Mouse (Mus musculus) kidney, postnatal 0 days (tissue): ENCODE data around the gene Bdkrb1. TPM values are rescaled to one million over a fixed set of nuclear protein-coding genes. Genes with fewer than 3 reads are reported as not detected.

Experiments
- ATAC-seq: fragments of 200-750 bp; cut with Nextera tagmentation; replicated peaks from 2 replicates; pipeline ENCODE4 v1.8.0; 2017; ENCODE audit warnings: low read depth, moderate number of reproducible peaks, moderate TSS enrichment, moderate library complexity; ENCODE audit not compliant: low FRiP score
- DNase-seq: peaks from one replicate; pipeline ENCODE4 v3.0.0-alpha.2; 2016; ENCODE audit warnings: low spot score
- H3K27ac ChIP-seq: fragments of 300-500 bp; sonication (generic); 2 replicates; pipeline ENCODE4 v1.5.1; 2014; ENCODE audit warnings: mild to moderate bottlenecking
- H3K27me3 ChIP-seq: fragments of 300-500 bp; sonication (generic); 2 replicates; pipeline ENCODE4 v1.6.1; 2014; ENCODE audit warnings: low read length, mixed read lengths; ENCODE audit not compliant: insufficient read depth
- H3K36me3 ChIP-seq: fragments of 300-500 bp; sonication (generic); 2 replicates; pipeline ENCODE4 v1.6.1; 2014; ENCODE audit warnings: low read length, mixed read lengths; ENCODE audit not compliant: insufficient read depth
- H3K4me1 ChIP-seq: fragments of 300-500 bp; sonication (generic); replicated peaks from 2 replicates; pipeline ENCODE4 v1.6.1; 2014; ENCODE audit warnings: antibody characterized with exemption, low read length, mixed read lengths; ENCODE audit not compliant: insufficient read depth
- H3K4me2 ChIP-seq: fragments of 300-500 bp; sonication (generic); 2 replicates; pipeline ENCODE4 v1.6.1; 2014; ENCODE audit warnings: mild to moderate bottlenecking, low read length, moderate library complexity, mixed read lengths
- H3K4me3 ChIP-seq: fragments of 300-500 bp; sonication (generic); replicated peaks from 2 replicates; pipeline ENCODE4 v1.5.1; 2014; ENCODE audit warnings: low read depth, low read length
- H3K9ac ChIP-seq: fragments of 300-500 bp; sonication (generic); 2 replicates; pipeline ENCODE4 v1.6.1; 2014; ENCODE audit warnings: low read depth, low read length
- H3K9me3 ChIP-seq: fragments of 300-500 bp; sonication (generic); replicated peaks from 2 replicates; pipeline ENCODE4 v1.6.1; 2016; ENCODE audit warnings: low read length, inconsistent platforms, mixed read lengths
- CTCF ChIP-seq: IDR thresholded peaks from 2 replicates; pipeline ENCODE4 v1.5.1; 2016; ENCODE audit warnings: antibody characterized with exemption, low read depth, mild to moderate bottlenecking, moderate library complexity
- WGBS: fragments of 180-500 bp; shearing (Covaris S2); extraction: QIAGEN DNeasy Blood & Tissue Kit; methylation state at CpG from one replicate; pipeline ENCODE4 v1.1.7; 2014; 5-methylcytosine and 5-hydroxymethylcytosine counted together
- polyA plus RNA-seq: library from polyadenylated mRNA; unstranded; fragments of >200 nt; fragmentation: Nextera tagmentation; extraction: Ambion mirVana; gene quantifications from 2 replicates; pipeline ENCODE4 v1.2.1, GENCODE M21; 2015

Bdkrb1 gene
- polyA plus RNA-seq: 0.11 TPM in 1 of 2 replicates, not detected in the other

DNA sequence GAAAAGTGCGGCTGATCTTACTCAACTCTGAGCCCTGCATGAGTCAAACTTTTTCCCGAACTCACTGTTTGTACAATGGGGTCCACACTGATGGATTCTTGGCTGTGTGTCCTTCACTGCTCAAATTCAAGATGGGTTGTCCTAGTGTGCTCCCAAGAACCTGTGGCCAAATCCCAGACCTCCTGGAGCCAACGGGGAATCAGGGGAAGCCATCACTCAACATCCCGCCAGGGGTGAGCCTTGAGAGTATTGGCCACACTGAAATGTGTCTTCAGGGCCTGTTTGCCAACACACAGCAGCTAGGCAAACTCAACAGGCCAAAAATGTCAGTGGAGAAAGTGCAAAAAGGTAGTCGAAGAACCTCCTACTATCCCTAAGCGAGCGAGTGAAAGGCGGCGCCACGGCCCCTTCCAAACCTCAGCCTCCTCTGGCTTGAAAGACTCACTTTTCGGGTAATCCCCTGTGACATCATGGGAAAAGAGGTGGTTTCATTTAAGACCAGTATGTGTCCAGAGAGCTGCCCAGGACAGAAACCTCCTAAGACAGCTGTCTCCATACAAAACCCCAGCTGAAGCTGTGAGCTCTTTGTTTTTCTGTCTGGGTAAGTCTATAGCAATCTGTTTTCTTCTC is at the start of gene Bdkrb1:
TSS of gene Bdkrb1 (plus strand) at position 505 of the 630 bp plus-strand sequence.
- no peak within 1 kb of the TSS for H3K9ac ChIP-seq
- no peaks in the 10 kb centered on the region for H3K36me3 ChIP-seq
- no peak for ATAC-seq
- 89% methylated on average over 11 of the region's 11 CpGs for WGBS
- H3K27ac ChIP-seq: no peak within 1 kb of the TSS
- H3K4me1 ChIP-seq: no peaks in the 10 kb centered on the region
- no peak for DNase-seq
- no peaks in the 10 kb centered on the region for H3K27me3 ChIP-seq
- no peak for TF ChIP-seq CTCF
- H3K9me3 ChIP-seq: no peaks in the 10 kb centered on the region
- no peak within 1 kb of the TSS for H3K4me3 ChIP-seq
- no peak within 1 kb of the TSS for H3K4me2 ChIP-seq

DNA sequence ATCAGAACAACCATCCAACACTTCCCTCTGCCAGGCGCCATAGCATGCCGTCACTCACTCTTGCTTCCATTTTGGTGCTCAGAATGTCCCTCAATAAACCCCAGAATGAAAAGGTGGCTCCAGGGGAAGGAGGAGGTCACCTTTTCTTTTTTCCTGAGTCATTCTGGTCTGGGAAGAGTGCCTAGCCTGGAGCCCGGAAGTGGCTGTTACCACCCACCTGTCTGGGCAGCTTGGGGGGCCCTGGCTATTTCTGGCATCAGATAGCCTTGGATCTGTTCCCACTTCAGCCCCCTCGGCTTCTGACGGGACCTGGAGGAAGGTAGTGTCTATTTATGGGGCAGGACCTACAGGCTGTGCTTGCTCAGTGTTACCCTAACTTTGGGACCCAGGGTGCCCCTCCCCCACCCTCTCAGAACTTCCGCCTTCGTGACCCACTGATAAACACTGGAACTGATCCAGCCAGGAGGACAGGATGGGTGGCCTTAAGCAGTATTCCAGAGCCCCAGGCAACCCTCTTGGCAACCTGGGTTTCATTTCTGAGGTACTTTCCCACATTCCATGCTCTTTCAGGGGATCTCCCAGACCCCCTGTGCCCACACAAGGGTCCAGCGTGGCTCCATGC is 48.6 kb upstream of the Bdkrb1 start:
- no peak for TF ChIP-seq CTCF
- Histone ChIP-seq H3K4me3 (no peak overlapping the region), H3K27ac (peak overlapping the region; percentile 47), H3K9ac (no peak overlapping the region), H3K27me3 (no peaks in the 10 kb centered on the region), H3K4me1 (peaks cover 16% of the 10 kb centered on the region), H3K36me3 (no peaks in the 10 kb centered on the region), H3K9me3 (no peaks in the 10 kb centered on the region), H3K4me2 (no peak overlapping the region)
- ATAC-seq (no peak), DNase-seq (no peak)
- 58% methylated on average over 8 of the region's 8 CpGs for WGBS

DNA sequence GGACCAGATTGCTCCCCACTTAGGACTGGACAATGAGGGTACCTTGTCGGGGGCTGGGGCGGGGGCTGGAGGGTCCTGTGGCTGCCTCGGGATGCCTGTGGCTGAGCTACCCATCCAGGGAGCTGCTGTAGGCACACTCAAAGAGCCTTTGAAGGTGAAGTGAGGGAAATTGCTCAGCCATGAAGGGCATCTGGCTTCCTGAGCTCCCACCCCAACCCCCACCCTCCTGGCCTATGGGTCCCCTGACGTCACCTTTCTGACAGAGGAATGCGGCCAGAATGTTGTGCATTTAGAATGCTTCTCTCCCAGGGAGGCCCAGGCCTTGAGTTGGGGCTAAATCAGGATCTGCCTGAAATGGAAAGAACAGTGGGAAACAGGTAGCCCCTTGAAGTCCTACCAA is 47.7 kb upstream of the Bdkrb1 start:
- no peak for TF ChIP-seq CTCF
- no peak for DNase-seq
- no peak overlapping the region for H3K4me3 ChIP-seq
- WGBS: 33% methylated on average over 5 of the region's 5 CpGs
- no peaks in the 10 kb centered on the region for H3K27me3 ChIP-seq
- peak; percentile 60 for ATAC-seq
- peak overlapping the region; percentile 47 for H3K27ac ChIP-seq
- H3K9me3 ChIP-seq: no peaks in the 10 kb centered on the region
- no peak overlapping the region for H3K9ac ChIP-seq
- no peak overlapping the region for H3K4me2 ChIP-seq
- H3K36me3 ChIP-seq: no peaks in the 10 kb centered on the region
- peaks cover 16% of the 10 kb centered on the region for H3K4me1 ChIP-seq

DNA sequence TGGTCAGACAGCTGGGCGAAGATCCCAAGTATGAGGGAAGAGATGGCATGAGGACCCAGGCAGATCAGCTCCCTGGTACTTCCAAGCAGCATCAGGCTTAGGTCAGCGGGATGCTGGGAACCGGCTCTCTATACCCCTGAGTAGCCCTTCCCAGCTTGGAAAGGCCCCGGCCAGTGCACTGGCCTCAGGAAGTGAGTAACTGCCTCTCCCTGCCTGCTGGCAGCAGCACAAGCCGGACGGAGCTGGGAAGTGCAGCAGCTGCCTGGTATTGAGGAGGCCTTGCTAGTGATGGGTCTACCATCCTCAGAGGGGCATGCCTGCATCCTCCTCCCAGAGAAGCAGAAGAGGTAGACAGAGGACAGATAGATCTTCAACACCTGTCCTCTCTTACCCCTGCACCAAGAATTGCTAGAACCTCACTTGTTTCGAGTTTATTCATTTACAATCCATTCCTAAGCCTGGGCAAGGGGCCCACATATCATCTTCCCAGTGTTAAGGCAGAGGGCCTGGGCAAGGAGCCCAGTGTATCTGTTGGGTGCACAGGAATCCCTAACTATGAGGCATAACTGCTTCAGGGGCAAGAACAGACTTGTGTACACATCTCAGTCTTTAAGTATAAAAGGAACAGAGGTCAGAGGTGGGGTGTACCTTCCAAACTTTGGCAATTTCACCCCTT is 45.5 kb upstream of the Bdkrb1 start:
- Histone ChIP-seq H3K27ac (no peak overlapping the region), H3K9ac (no peak overlapping the region), H3K4me1 (peaks cover 18% of the 10 kb centered on the region), H3K4me3 (no peak overlapping the region), H3K4me2 (no peak overlapping the region), H3K36me3 (no peaks in the 10 kb centered on the region), H3K9me3 (no peaks in the 10 kb centered on the region), H3K27me3 (peaks cover 3% of the 10 kb centered on the region; the same call in 1 of the 2 replicates)
- WGBS: 54% methylated on average over 7 of the region's 7 CpGs
- ATAC-seq (no peak), DNase-seq (no peak)
- TF ChIP-seq CTCF: no peak

DNA sequence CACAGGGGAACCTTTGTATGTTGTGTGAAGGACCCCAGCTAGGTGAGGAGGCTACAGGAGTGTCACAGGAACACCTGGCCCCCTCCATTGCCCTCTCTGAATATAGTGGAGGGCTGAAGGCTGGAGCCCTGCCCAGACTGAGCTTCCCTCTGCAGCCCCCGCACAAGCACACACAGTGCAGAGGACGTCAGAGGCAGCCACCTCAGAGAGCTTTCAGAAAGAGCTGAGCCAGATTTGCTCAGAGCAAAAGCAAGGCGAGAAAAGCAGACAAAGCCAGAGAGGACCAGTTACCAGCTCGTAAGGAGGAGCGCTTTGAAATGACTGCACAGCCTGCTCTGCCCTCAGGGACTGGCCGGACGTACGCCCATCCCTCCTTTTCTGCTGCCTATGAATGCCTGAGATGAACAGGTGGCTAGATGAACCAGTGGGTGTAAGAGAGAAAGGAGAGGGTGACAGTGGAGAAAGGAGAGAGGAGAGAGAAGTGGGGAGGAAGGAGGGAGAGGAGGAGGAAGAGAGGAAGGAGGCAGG is 41.8 kb upstream of the Bdkrb1 start:
- WGBS: 41% methylated on average over 8 of the region's 8 CpGs
- TF ChIP-seq CTCF: no peak
- Histone ChIP-seq H3K27ac (no peak overlapping the region), H3K4me1 (peaks cover 24% of the 10 kb centered on the region), H3K4me2 (no peak overlapping the region), H3K9ac (no peak overlapping the region), H3K4me3 (no peak overlapping the region), H3K36me3 (no peaks in the 10 kb centered on the region), H3K9me3 (no peaks in the 10 kb centered on the region), H3K27me3 (peaks cover 10% of the 10 kb centered on the region; the same call in 1 of the 2 replicates)
- no peak for DNase-seq
- no peak for ATAC-seq
